Mouse (Mus musculus): ENCODE results near the gene Pard3.

DNA sequence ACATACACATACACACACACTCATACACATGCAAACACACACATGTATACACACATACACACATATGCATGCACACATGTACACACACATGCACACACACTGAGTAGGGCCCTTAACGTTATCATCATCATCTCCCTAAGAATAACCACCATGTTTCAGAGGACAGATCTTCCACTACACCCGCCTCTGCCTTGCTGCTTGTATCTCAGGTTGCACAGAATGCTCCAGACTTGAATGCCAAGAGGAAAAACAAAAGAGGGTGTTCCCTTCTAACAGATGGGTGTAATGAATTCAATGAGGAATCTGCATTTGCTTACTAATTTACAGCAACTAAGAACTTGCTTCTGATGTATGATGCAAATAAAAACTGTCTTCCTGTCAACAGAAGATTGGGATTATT lies 519.7 kb downstream of the Pard3 start:
- no peak for TF ChIP-seq POLR2A (IDR thresholded peaks at IDR 0.05; ENCODE audit: borderline replicate concordance, insufficient read depth, low read length)
- TF ChIP-seq CTCF (IDR thresholded peaks at IDR 0.05; ENCODE audit: borderline replicate concordance, insufficient read depth, low read depth, low read length) = no peak

All from cerebellum, adult 2 months (tissue).